Mouse (Mus musculus) heart, adult 8-10 months (tissue): Measurements from ENCODE around the gene Klf3. TPM values are rescaled to one million over a fixed set of nuclear protein-coding genes. Genes with fewer than 3 reads are reported as not detected.
A peak's percentile ranks its signal among the peaks of the same experiment; 100 is the strongest.
"Not testable (repeated sequence)": the region's sequence is repeated elsewhere in the genome, so short reads cannot be mapped to it uniquely, and the experiment has no call there.

Experiments used
- DNase-seq: peaks from one replicate; pipeline ENCODE4 v3.0.0; 2022; ENCODE audit warnings: low spot score
- total RNA-seq, 4 experiments: library from RNA; stranded (reverse); gene quantifications; 2 replicates each; pipeline ENCODE4 v1.2.4; 2022

Klf3 gene
- total RNA-seq, 4 experiments from 2014 or later = 35.2 to 51.2 (median 39.9) TPM

- DNase-seq = peak; percentile 53
Observed at GRCm38 (mm10) chr5:64878027-64878425, 74.8 kb downstream of the Klf3 start.

GRCm38 (mm10) chr5:64878526-64878925 lies 75.3 kb downstream of the Klf3 start:
- no peak for DNase-seq

GRCm38 (mm10) chr5:64879241-64879640 lies 76.1 kb downstream of the Klf3 start:
- DNase-seq = no peak

GRCm38 (mm10) chr5:64881559-64881958 lies 78.4 kb downstream of the Klf3 start:
- DNase-seq = not testable (repeated sequence)

- not testable (repeated sequence) for DNase-seq
Observed at GRCm38 (mm10) chr5:64881976-64882375, 78.8 kb downstream of the Klf3 start.

Other genes starting within 250 kb of the Klf3 start
- under 1 TPM; 0.09 to 0.41 (median 0.27) TPM for gene Tlr1, start 130.2 kb downstream of the Klf3 start, total RNA-seq
- under 1 TPM; 0.46 to 0.91 (median 0.71) TPM for gene Tlr6, start 156.7 kb downstream of the Klf3 start, total RNA-seq
- gene Fam114a1, start 166.7 kb downstream of the Klf3 start, total RNA-seq = 10 to 100 TPM; 13.7 to 18.0 (median 15.7) TPM